Mouse (Mus musculus) liver, embryonic 14 days (tissue): Measurements from ENCODE around the gene Farsa. TPM values are rescaled to one million over a fixed set of nuclear protein-coding genes. Genes with fewer than 3 reads are reported as not detected.

Source experiments
- polyA plus RNA-seq: library from polyadenylated mRNA; depleted of rRNA; stranded (reverse); fragments of >200 nt; gene quantifications from 2 replicates; pipeline ENCODE4 v1.2.3, GENCODE M21; 2012; rRNA removed

Farsa gene
- 50.9 and 57.3 TPM in 2 replicates for polyA plus RNA-seq

GRCm38 (mm10) chr8:84856864-84857441, at the start of gene Farsa:
Gene Farsa (plus strand): TSS chr8:84856989.

GRCm38 (mm10) chr8:84822723-84823122, 34.1 kb upstream of the Farsa start, which contains the start of gene Dand5:
Gene Dand5 (minus strand): TSS chr8:84822823.

GRCm38 (mm10) chr8:84831490-84831889, 25.3 kb upstream of the Farsa start, which contains the start of gene Gadd45gip1:
Gene Gadd45gip1 (plus strand): TSS chr8:84831522.

GRCm38 (mm10) chr8:84840248-84840999, 16.4 kb upstream of the Farsa start, which contains the start of gene Rad23a:
Gene Rad23a (minus strand): TSS chr8:84840665.

GRCm38 (mm10) chr8:84846722-84847572, 9.8 kb upstream of the Farsa start, which contains the start of gene Calr:
Gene Calr (minus strand): TSS chr8:84846934.

GRCm38 (mm10) chr8:84871376-84872308, 14.9 kb downstream of the Farsa start, which contains the start of gene Syce2:
Gene Syce2 (plus strand): TSS chr8:84872111.

GRCm38 (mm10) chr8:84893709-84894134, 36.9 kb downstream of the Farsa start, which contains the start of gene Gcdh:
Gene Gcdh (minus strand): TSS chr8:84893921.

GRCm38 (mm10) chr8:84901752-84902151, 45.0 kb downstream of the Farsa start, which contains the start of gene Klf1:
Gene Klf1 (plus strand): TSS chr8:84901928.

GRCm38 (mm10) chr8:84908421-84909161, 51.8 kb downstream of the Farsa start, which contains the start of gene Dnase2a:
Gene Dnase2a (plus strand): TSS chr8:84908560.

Other genes starting within 250 kb of the Farsa start
- 5.7 and 8.2 TPM in 2 replicates for gene Ier2, start 194.1 kb upstream of the Farsa start, polyA plus RNA-seq
- 33.2 and 38.8 TPM in 2 replicates for gene Trmt1, start 170.7 kb upstream of the Farsa start, polyA plus RNA-seq
- gene Nacc1, start 169.1 kb upstream of the Farsa start, polyA plus RNA-seq, result 16.6 and 18.7 TPM in 2 replicates
- 38.3 and 41.4 TPM in 2 replicates for gene Lyl1, start 155.5 kb upstream of the Farsa start, polyA plus RNA-seq
- 9.3 and 9.7 TPM in 2 replicates for gene G430095P16Rik, start 134.0 kb upstream of the Farsa start, polyA plus RNA-seq
- gene Nfix, start 56.6 kb upstream of the Farsa start, polyA plus RNA-seq, result 1.2 and 1.3 TPM in 2 replicates
- 2.0 and 2.1 TPM in 2 replicates for gene Dand5, start 34.2 kb upstream of the Farsa start, polyA plus RNA-seq
- gene Gadd45gip1, start 25.5 kb upstream of the Farsa start, polyA plus RNA-seq, result 29.9 and 31.7 TPM in 2 replicates
- 116 and 127 TPM in 2 replicates for gene Rad23a, start 16.3 kb upstream of the Farsa start, polyA plus RNA-seq
- gene Calr, start 10.1 kb upstream of the Farsa start, polyA plus RNA-seq, result 310 and 322 TPM in 2 replicates
- 30.4 and 31.4 TPM in 2 replicates for gene Syce2, start 15.1 kb downstream of the Farsa start, polyA plus RNA-seq
- gene Gcdh, start 36.9 kb downstream of the Farsa start, polyA plus RNA-seq, result 29.5 and 35.0 TPM in 2 replicates
- gene Klf1, start 44.9 kb downstream of the Farsa start, polyA plus RNA-seq, result 177 and 217 TPM in 2 replicates
- 8.3 and 10.6 TPM in 2 replicates for gene Dnase2a, start 51.6 kb downstream of the Farsa start, polyA plus RNA-seq
- 0.03 and 0.05 TPM in 2 replicates for gene Mast1, start 80.4 kb downstream of the Farsa start, polyA plus RNA-seq
- gene Rtbdn, start 90.0 kb downstream of the Farsa start, polyA plus RNA-seq, result not detected in 2 replicates
- gene Gm49661, start 112.4 kb downstream of the Farsa start, polyA plus RNA-seq, result not detected in 2 replicates
- 1,069 and 1,310 TPM in 2 replicates for gene Prdx2, start 112.6 kb downstream of the Farsa start, polyA plus RNA-seq
- 57.5 and 63.1 TPM in 2 replicates for gene Rnaseh2a, start 112.8 kb downstream of the Farsa start, polyA plus RNA-seq
- 7.7 and 8.0 TPM in 2 replicates for gene Junb, start 121.7 kb downstream of the Farsa start, polyA plus RNA-seq
- 4.1 and 4.6 TPM in 2 replicates for gene Hook2, start 133.6 kb downstream of the Farsa start, polyA plus RNA-seq
- gene Best2, start 157.5 kb downstream of the Farsa start, polyA plus RNA-seq, result not detected in 2 replicates
- gene Asna1, start 168.3 kb downstream of the Farsa start, polyA plus RNA-seq, result 76.1 and 91.5 TPM in 2 replicates
- 99.1 and 106 TPM in 2 replicates for gene Trir, start 169.8 kb downstream of the Farsa start, polyA plus RNA-seq
- gene Tnpo2, start 179.9 kb downstream of the Farsa start, polyA plus RNA-seq, result 23.4 and 27.0 TPM in 2 replicates
- 7.6 and 9.4 TPM in 2 replicates for gene Fbxw9, start 203.1 kb downstream of the Farsa start, polyA plus RNA-seq
- 0.22 and 0.31 TPM in 2 replicates for gene Gm5741, start 211.0 kb downstream of the Farsa start, polyA plus RNA-seq
- gene Dhps, start 214.8 kb downstream of the Farsa start, polyA plus RNA-seq, result 20.6 and 21.6 TPM in 2 replicates
- gene Wdr83os, start 223.8 kb downstream of the Farsa start, polyA plus RNA-seq, result 37.6 and 44.1 TPM in 2 replicates
- 24.8 and 26.1 TPM in 2 replicates for gene Wdr83, start 224.3 kb downstream of the Farsa start, polyA plus RNA-seq
- gene Man2b1, start 226.3 kb downstream of the Farsa start, polyA plus RNA-seq, result 15.9 and 21.5 TPM in 2 replicates